Mouse (Mus musculus) CH12.LX (cell line): ENCODE data around the gene Ccdc85a. TPM values are rescaled to one million over a fixed set of nuclear protein-coding genes. Genes with fewer than 3 reads are reported as not detected.

ENCODE experiments used
- DNase-seq: peaks from one replicate; pipeline ENCODE4 v3.0.0-alpha.2; 2013; ENCODE audit errors: extremely low read depth
- H3K27ac ChIP-seq: 2 replicates; pipeline ENCODE4 v1.5.1; 2012; ENCODE audit warnings: low read depth, mild to moderate bottlenecking, control low read depth, moderate library complexity; ENCODE audit not compliant: insufficient read depth
- H3K27me3 ChIP-seq: replicated peaks from 2 replicates; pipeline ENCODE3; 2012; ENCODE audit warnings: inconsistent platforms
- H3K36me3 ChIP-seq, 2 experiments: replicated peaks in 1 of 2; 2 replicates each; pipeline versions ENCODE3 to v1.6.1; 2012; ENCODE audit warnings: inconsistent platforms in 1 of 2, low read length in 1 of 2, mild to moderate bottlenecking in 1 of 2, mixed read lengths in 1 of 2, moderate library complexity in 1 of 2; ENCODE audit not compliant: control insufficient read depth in 1 of 2, insufficient read depth in 1 of 2
- H3K4me1 ChIP-seq, 2 experiments: 2 replicates each; pipeline ENCODE4 v1.6.1; 2012; ENCODE audit warnings: inconsistent platforms in 1 of 2, moderate library complexity in 1 of 2; ENCODE audit not compliant: insufficient read depth in 2 of 2, control insufficient read depth in 1 of 2
- H3K4me2 ChIP-seq: 2 replicates; pipeline ENCODE4 v1.6.1; 2012; ENCODE audit warnings: low read depth, mild to moderate bottlenecking, control low read depth; ENCODE audit not compliant: poor library complexity, insufficient read depth, severe bottlenecking
- H3K4me3 ChIP-seq, 3 experiments: fragments of 150-350 bp in 1 of 3; sonication (generic) in 1 of 3; replicated peaks in 1 of 3; 2 replicates each; pipeline versions ENCODE3 to v1.5.1; 2011 to 2012; ENCODE audit warnings: low read depth in 2 of 3, low read length in 2 of 3, mild to moderate bottlenecking in 2 of 3, moderate library complexity in 2 of 3, control low read depth in 1 of 3, improper control_type of control experiment in 1 of 3, inconsistent platforms in 1 of 3, mixed read lengths in 1 of 3; ENCODE audit not compliant: poor library complexity in 1 of 3
- H3K79me2 ChIP-seq: replicated peaks from 2 replicates; pipeline ENCODE4 v1.6.1; 2012; ENCODE audit warnings: mild to moderate bottlenecking, moderate library complexity; ENCODE audit not compliant: control insufficient read depth, poor library complexity, insufficient read depth, severe bottlenecking; ENCODE audit errors: extremely low read depth
- H3K9ac ChIP-seq: 2 replicates; pipeline ENCODE4 v1.6.1; 2012; ENCODE audit warnings: low read depth, mild to moderate bottlenecking, control low read depth, moderate library complexity; ENCODE audit not compliant: insufficient read depth
- H3K9me3 ChIP-seq: replicated peaks from 2 replicates; pipeline ENCODE3; 2012; ENCODE audit warnings: low read length, inconsistent platforms, mixed read lengths
- BHLHE40 ChIP-seq: IDR thresholded peaks from 2 replicates; pipeline ENCODE4 v1.6.1; 2011; ENCODE audit warnings: mild to moderate bottlenecking, low read depth, low read length, improper control_type of control experiment
- E2F4 ChIP-seq: IDR thresholded peaks from 2 replicates; pipeline ENCODE4 v1.6.1; 2011; ENCODE audit warnings: low read depth, low read length, improper control_type of control experiment; ENCODE audit not compliant: insufficient replicate concordance
- ELF1 ChIP-seq: IDR thresholded peaks from 2 replicates; pipeline ENCODE4 v1.6.1; 2014; ENCODE audit warnings: low read depth, mild to moderate bottlenecking, inconsistent platforms, low read length, improper control_type of control experiment
- ETS1 ChIP-seq: conservative IDR thresholded peaks from 2 replicates; pipeline ENCODE4 v1.6.1; 2012; ENCODE audit warnings: low read depth, mild to moderate bottlenecking, inconsistent platforms, low read length, improper control_type of control experiment, moderate library complexity
- GABPA ChIP-seq: IDR thresholded peaks from 2 replicates; pipeline ENCODE4 v1.6.1; 2012; ENCODE audit warnings: low read depth, low read length, improper control_type of control experiment, inconsistent platforms; ENCODE audit not compliant: insufficient replicate concordance
- HCFC1 ChIP-seq: IDR thresholded peaks from 2 replicates; pipeline ENCODE4 v1.6.1; 2012; ENCODE audit warnings: low read depth, mild to moderate bottlenecking, inconsistent platforms, low read length, improper control_type of control experiment
- IRF4 ChIP-seq: IDR thresholded peaks from 2 replicates; pipeline ENCODE4 v1.6.1; 2014; ENCODE audit warnings: low read depth, mild to moderate bottlenecking, inconsistent platforms, low read length, improper control_type of control experiment
- KAT2A ChIP-seq: IDR thresholded peaks from 2 replicates; pipeline ENCODE4 v1.6.1; 2012; ENCODE audit warnings: low read length, improper control_type of control experiment, inconsistent platforms; ENCODE audit not compliant: insufficient replicate concordance
- MAFK ChIP-seq: IDR thresholded peaks from 2 replicates; pipeline ENCODE4 v1.6.1; 2011; ENCODE audit warnings: low read length, improper control_type of control experiment; ENCODE audit not compliant: insufficient replicate concordance
- PAX5 ChIP-seq: IDR thresholded peaks from 2 replicates; pipeline ENCODE4 v1.6.1; 2012; ENCODE audit warnings: low read length, inconsistent platforms, mixed read lengths
- POLR2A ChIP-seq: IDR thresholded peaks from 2 replicates; pipeline ENCODE4 v1.6.1; 2011; ENCODE audit warnings: low read depth, mild to moderate bottlenecking, improper control_type of control experiment, low read length
- SIN3A ChIP-seq: IDR thresholded peaks from 2 replicates; pipeline ENCODE4 v1.6.1; 2012; ENCODE audit warnings: low read length, improper control_type of control experiment, inconsistent platforms
- TBP ChIP-seq: conservative IDR thresholded peaks from 2 replicates; pipeline ENCODE4 v1.6.1; 2011; ENCODE audit warnings: low read depth, low read length, improper control_type of control experiment
- USF1 ChIP-seq: IDR thresholded peaks from 2 replicates; pipeline ENCODE4 v1.6.1; 2014; ENCODE audit warnings: low read depth, mild to moderate bottlenecking, inconsistent platforms, low read length, improper control_type of control experiment
- USF2 ChIP-seq: conservative IDR thresholded peaks from 2 replicates; pipeline ENCODE4 v1.6.1; 2011; ENCODE audit warnings: low read depth, low read length, improper control_type of control experiment
- ZC3H11A ChIP-seq: IDR thresholded peaks from 2 replicates; pipeline ENCODE4 v1.6.1; 2012; ENCODE audit warnings: low read depth, mild to moderate bottlenecking, inconsistent platforms, low read length, improper control_type of control experiment
- ZNF384 ChIP-seq: IDR thresholded peaks from 2 replicates; pipeline ENCODE4 v1.6.1; 2012; ENCODE audit warnings: low read depth, low read length, improper control_type of control experiment, inconsistent platforms
- dilution Hi-C: fragments of 300-500 bp; cut with MboI; formaldehyde crosslinking; loops from 2 replicates; pipeline ENCODE4 v1.14.3; 2020; ENCODE audit warnings: low sequenced_read_pairs; ENCODE audit not compliant: extremely low pct_unique_long_range_greater_than_20kb, extremely low pct_ligation_motif_present
- in situ Hi-C: fragments of 300-500 bp; cut with MboI; formaldehyde crosslinking; loops from 3 replicates; pipeline ENCODE4 v1.14.3; 2019; ENCODE audit warnings: low sequenced_read_pairs, low pct_ligation_motif_present, low pct_unique_long_range_greater_than_20kb, mixed read lengths
- polyA plus RNA-seq: library from polyadenylated mRNA; unstranded; fragments of >175 nt; gene quantifications from 2 replicates; pipeline ENCODE4 v1.2.1, GENCODE M21; 2012; ENCODE audit warnings: low read depth; ENCODE audit not compliant: insufficient read length
- total RNA-seq, 2 experiments: library from RNA; depleted of rRNA; stranded (reverse); fragments of 300-350 nt in 1 of 2; fragments of >200 nt in 1 of 2; gene quantifications; 2 replicates each; pipeline ENCODE4 v1.2.3; 2012 to 2014

Gene Ccdc85a
- total and polyA plus RNA-seq, 3 experiments, result not detected

GRCm38 (mm10) chr11:28582218-28582617 lies 1.9 kb downstream of the Ccdc85a start:
- Histone ChIP-seq H3K79me2 (no peaks in the 10 kb centered on the region), H3K4me3 (no peak overlapping the region), H3K4me1 (0 out of 4 replicates have a peak, but pooled peaks cover 0 to 5% of the 10 kb centered on the region in 2 experiments), H3K4me2 (no peak overlapping the region), H3K9ac (no peak overlapping the region), H3K36me3 (no peaks in the 10 kb centered on the region), H3K27ac (no peak overlapping the region), H3K9me3 (peaks cover 4% of the 10 kb centered on the region), H3K27me3 (no peaks in the 10 kb centered on the region)
- in situ Hi-C loops, result no loop called here
- dilution Hi-C loops, result no loop called here
- DNase-seq, result no peak
- TF ChIP-seq POLR2A, result no peak
- TF ChIP-seq BHLHE40, result no peak
- TF ChIP-seq PAX5, result no peak
- TF ChIP-seq USF2, result no peak
- TF ChIP-seq ELF1, result no peak
- TF ChIP-seq MAFK, result no peak
- no peak for TF ChIP-seq USF1

GRCm38 (mm10) chr11:28572423-28572822 lies 11.7 kb downstream of the Ccdc85a start:
- H3K9me3 ChIP-seq, result no peaks in the 10 kb centered on the region
- dilution Hi-C loops, result no loop called here
- in situ Hi-C loops, result no loop called here
- H3K36me3 ChIP-seq, result no peaks in the 10 kb centered on the region
- H3K4me1 ChIP-seq, result peaks cover 0 to 7% of the 10 kb centered on the region in 2 experiments; a peak in 1 of 4 replicates
- no peak overlapping the region for H3K9ac ChIP-seq
- H3K4me2 ChIP-seq, result no peak overlapping the region
- H3K27ac ChIP-seq, result no peak overlapping the region
- H3K4me3 ChIP-seq, result no peak overlapping the region
- no peaks in the 10 kb centered on the region for H3K27me3 ChIP-seq
- DNase-seq, result no peak
- H3K79me2 ChIP-seq, result no peaks in the 10 kb centered on the region
- TF ChIP-seq GABPA, result no peak
- no peak for TF ChIP-seq IRF4
- TF ChIP-seq ZC3H11A, result no peak
- TF ChIP-seq PAX5, result no peak
- no peak for TF ChIP-seq ZNF384
- TF ChIP-seq SIN3A, result no peak
- TF ChIP-seq BHLHE40, result no peak
- no peak for TF ChIP-seq TBP
- TF ChIP-seq HCFC1, result no peak
- TF ChIP-seq ETS1, result no peak
- no peak for TF ChIP-seq KAT2A

- DNase-seq, result no peak
- Histone ChIP-seq H3K4me2 (no peak overlapping the region), H3K36me3 (no peaks in the 10 kb centered on the region), H3K27ac (no peak overlapping the region), H3K79me2 (no peaks in the 10 kb centered on the region), H3K4me1 (no peaks in the 10 kb centered on the region), H3K9ac (no peak overlapping the region), H3K27me3 (no peaks in the 10 kb centered on the region), H3K9me3 (no peaks in the 10 kb centered on the region), H3K4me3 (no peak overlapping the region)
- dilution Hi-C loops, result no loop called here
- in situ Hi-C loops, result no loop called here
- no peak for TF ChIP-seq E2F4
Observed at GRCm38 (mm10) chr11:28556420-28556819, 27.7 kb downstream of the Ccdc85a start.
